Mouse (Mus musculus): ENCODE measurements at regions not wholly inside any gene's neighbourhood (a gene's known extent, or its start where the extent isn't known, plus 50 kb on each side); places are given as distances from the start of the nearest gene placed in this dataset.

DNA sequence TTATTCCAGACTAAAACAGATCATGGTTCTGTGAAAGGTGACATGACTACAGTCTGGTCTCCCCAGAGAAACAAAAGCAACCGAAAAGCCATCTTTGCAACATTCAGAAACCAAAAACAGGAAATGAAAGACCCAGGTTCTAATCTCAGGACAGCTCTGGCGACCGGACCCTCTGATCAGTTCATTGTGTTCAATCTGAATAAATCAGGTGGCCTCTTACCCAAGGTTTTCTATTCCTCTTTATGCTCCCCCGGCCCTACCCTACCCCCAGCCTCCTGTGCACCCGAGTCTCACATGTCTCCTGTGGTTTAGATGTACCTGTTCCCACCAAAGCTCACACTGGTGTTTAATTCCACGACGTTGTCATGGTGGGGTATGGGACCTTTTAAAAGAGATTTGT lies 238.6 kb upstream of the Jmjd1c start:
- TF ChIP-seq CTCF (IDR thresholded peaks at IDR 0.05; ENCODE audit: borderline replicate concordance, insufficient read depth, low read length) (no peak), POLR2A (IDR thresholded peaks at IDR 0.05; ENCODE audit: low read depth, low read length) (no peak)
